ENCODE assay signal across 9 mouse cellular contexts in the genomic region with DNA sequence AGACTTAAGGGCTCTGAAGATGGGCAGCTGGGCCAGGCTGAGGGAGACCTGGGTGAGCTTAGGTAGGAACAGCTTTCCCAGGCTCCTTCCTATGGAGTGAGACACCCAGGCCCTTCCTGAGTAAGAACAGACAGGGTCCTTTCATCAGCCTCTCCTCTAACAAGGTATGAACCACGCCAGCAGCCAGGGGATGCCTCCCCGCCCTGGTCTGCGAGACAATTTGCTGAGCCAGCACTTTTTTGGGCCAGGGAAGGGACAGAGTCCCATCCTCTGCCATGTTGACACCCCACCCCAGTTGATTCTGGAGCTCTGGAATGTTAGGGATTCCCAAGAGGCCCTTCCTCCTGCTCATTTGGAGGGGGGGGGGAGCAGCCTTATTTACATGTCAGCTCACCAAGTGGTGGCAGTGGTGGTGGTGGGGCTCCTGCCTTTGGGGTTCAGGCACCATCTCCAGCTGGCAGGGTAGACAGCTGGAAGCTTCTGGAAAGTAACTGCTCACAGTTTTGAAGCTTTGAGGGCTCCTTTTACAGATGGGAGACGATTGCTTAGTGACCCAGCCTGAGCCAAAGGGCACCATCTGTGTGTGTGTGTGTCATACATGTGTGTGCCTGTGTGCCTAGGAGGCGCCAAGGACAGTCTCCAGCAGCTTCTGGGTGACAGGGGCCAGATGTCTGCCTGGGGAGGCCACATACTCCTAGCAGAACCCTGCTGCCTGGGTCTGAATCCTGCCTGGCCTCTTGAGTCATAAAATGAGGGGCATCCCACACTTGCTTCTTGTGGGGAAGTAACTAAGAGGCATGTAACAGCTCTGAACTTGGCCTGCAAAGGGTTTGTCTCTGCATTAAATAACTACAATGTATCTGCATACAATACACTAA. TPM values are rescaled to one million over a fixed set of nuclear protein-coding genes. Genes with fewer than 3 reads are reported as not detected.
DNase-seq lines count a peak whose midpoint lies in the region; ATAC-seq and TF ChIP-seq lines count a peak whose summit lies in the region.
"Had no signal": no experiment of that assay in that cellular context is flagged by ENCODE, and none has a peak within 500 bp of the region (broad histone marks: within the 10 kb centered on the region; RNA-seq: fewer than 3 reads in every experiment).

No protein-coding gene starts in this region.

- H3K4me3 ChIP-seq in kidney, postnatal 0 days (replicated peaks; ENCODE audit: low read depth, low read length), result no peak overlapping the region
- peak overlapping the region; percentile 80 for H3K4me3 ChIP-seq in embryonic facial prominence, embryonic 10.5 days
- H3K4me3 ChIP-seq in intestine, embryonic 15.5 days (replicated peaks), result no peak overlapping the region; the same call in 1 of the 2 replicates
- no peak overlapping the region for H3K4me3 ChIP-seq in neural tube, embryonic 15.5 days (replicated peaks)
- no peak overlapping the region for H3K4me3 ChIP-seq in left cerebral cortex, adult 2 months
- H3K4me3 ChIP-seq: liver, embryonic 15.5 days had no signal

- no peak for DNase-seq in kidney, postnatal 0 days (ENCODE audit: low spot score)
- DNase-seq in kidney, postnatal 10 days, result no peak
- DNase-seq in embryonic facial prominence, embryonic 10.5 days (ENCODE audit: low spot score), result no peak
- no peak for DNase-seq in urinary bladder, postnatal 10 days (ENCODE audit: low spot score)
- no peak for DNase-seq in left cerebral cortex, adult 2 months (ENCODE audit: extremely low spot score in 1 of 2, low spot score in 2 of 2)
- DNase-seq: cerebellum, adult 18-20 months had no signal

- H3K9me3 ChIP-seq in kidney, postnatal 0 days (replicated peaks; ENCODE audit: low read length), result no peaks in the 10 kb centered on the region
- H3K9me3 ChIP-seq in embryonic facial prominence, embryonic 10.5 days, result no peaks in the 10 kb centered on the region
- no peaks in the 10 kb centered on the region for H3K9me3 ChIP-seq in intestine, embryonic 15.5 days
- H3K9me3 ChIP-seq in neural tube, embryonic 15.5 days (replicated peaks), result no peaks in the 10 kb centered on the region
- H3K9me3 ChIP-seq: liver, embryonic 15.5 days had no signal

- WGBS in kidney, postnatal 0 days, result 68% methylated on average over 5 of the region's 5 CpGs
- 47% methylated on average over 5 of the region's 5 CpGs for WGBS in embryonic facial prominence, embryonic 10.5 days
- 46% methylated on average over 5 of the region's 5 CpGs for WGBS in intestine, embryonic 15.5 days
- 40% methylated on average over 5 of the region's 5 CpGs for WGBS in neural tube, embryonic 15.5 days

- no peak overlapping the region for H3K27ac ChIP-seq in kidney, postnatal 0 days
- H3K27ac ChIP-seq in embryonic facial prominence, embryonic 10.5 days (replicated peaks), result peak overlapping the region; percentile 86
- peak overlapping the region; percentile 38 for H3K27ac ChIP-seq in intestine, embryonic 15.5 days
- 0 out of 2 replicates have a peak overlapping the region, but pooled peaks have one; percentile 39 for H3K27ac ChIP-seq in neural tube, embryonic 15.5 days (replicated peaks)
- H3K27ac ChIP-seq in left cerebral cortex, adult 2 months, result no peak overlapping the region
- H3K27ac ChIP-seq: liver, embryonic 15.5 days had no signal

- 0 out of 2 replicates have a peak overlapping the region, but pooled peaks have one; percentile 27 for H3K9ac ChIP-seq in kidney, postnatal 0 days (ENCODE audit: low read depth, low read length)
- no peak overlapping the region; the same call in 1 of the 2 replicates for H3K9ac ChIP-seq in intestine, embryonic 15.5 days
- no peak overlapping the region for H3K9ac ChIP-seq in neural tube, embryonic 15.5 days (replicated peaks)
- H3K9ac ChIP-seq: liver, embryonic 15.5 days had no signal

- no peaks in the 10 kb centered on the region for H3K36me3 ChIP-seq in kidney, postnatal 0 days (ENCODE audit: insufficient read depth, low read length)
- H3K36me3 ChIP-seq in embryonic facial prominence, embryonic 10.5 days (replicated peaks), result no peaks in the 10 kb centered on the region
- no peaks in the 10 kb centered on the region for H3K36me3 ChIP-seq in intestine, embryonic 15.5 days
- no peaks in the 10 kb centered on the region for H3K36me3 ChIP-seq in neural tube, embryonic 15.5 days
- H3K36me3 ChIP-seq: liver, embryonic 15.5 days had no signal

- no peak for ATAC-seq in kidney, postnatal 0 days (replicated peaks; ENCODE audit: low FRiP score, low read depth)
- no peak for ATAC-seq in intestine, embryonic 15.5 days
- no peak for ATAC-seq in neural tube, embryonic 15.5 days (ENCODE audit: low FRiP score)

- H3K4me1 ChIP-seq in kidney, postnatal 0 days (replicated peaks; ENCODE audit: insufficient read depth, low read length), result peaks cover 31% of the 10 kb centered on the region
- H3K4me1 ChIP-seq in embryonic facial prominence, embryonic 10.5 days, result peaks cover 91% of the 10 kb centered on the region
- H3K4me1 ChIP-seq in intestine, embryonic 15.5 days (replicated peaks), result peaks cover 64% of the 10 kb centered on the region
- peaks cover 77% of the 10 kb centered on the region for H3K4me1 ChIP-seq in neural tube, embryonic 15.5 days

- 0 out of 2 replicates have a peak overlapping the region, but pooled peaks have one; percentile 95 for H3K4me2 ChIP-seq in kidney, postnatal 0 days (ENCODE audit: low read length)
- peak overlapping the region; percentile 97; the same call in 1 of the 2 replicates for H3K4me2 ChIP-seq in intestine, embryonic 15.5 days (replicated peaks)
- H3K4me2 ChIP-seq in neural tube, embryonic 15.5 days, result peak overlapping the region; percentile 83

- no peak for TF ChIP-seq CTCF in kidney, postnatal 0 days (IDR thresholded peaks at IDR 0.05; ENCODE audit: low read depth)
- TF ChIP-seq CTCF in left cerebral cortex, adult 2 months (IDR thresholded peaks at IDR 0.05), result no peak

- peaks cover 5% of the 10 kb centered on the region; the same call in 1 of the 2 replicates for H3K27me3 ChIP-seq in kidney, postnatal 0 days (ENCODE audit: insufficient read depth, low read length)
- peaks cover 55% of the 10 kb centered on the region for H3K27me3 ChIP-seq in embryonic facial prominence, embryonic 10.5 days (replicated peaks; ENCODE audit: low read depth, poor library complexity, severe bottlenecking)
- H3K27me3 ChIP-seq in intestine, embryonic 15.5 days (replicated peaks), result peaks cover 11% of the 10 kb centered on the region; the same call in 1 of the 2 replicates
- H3K27me3 ChIP-seq in neural tube, embryonic 15.5 days (replicated peaks), result no peaks in the 10 kb centered on the region

- intact Hi-C loops in left cerebral cortex, adult 2 months (cut with DNase I), result loop anchor here (2.0 kb wide), 1 partner anchor 38 kb away; no protein-coding TSS in a partner anchor

RNA-seq across cellular contexts. Expression of gene Gse1, which starts 1.3 kb away (rescaled TPM):
- 5.9 and 8.4 TPM in 2 replicates for polyA plus RNA-seq in kidney, postnatal 0 days (2015; fragmentation: Nextera tagmentation; extraction: Ambion mirVana)
- polyA plus RNA-seq in embryonic facial prominence, embryonic 10.5 days (2016; fragmentation: Nextera tagmentation; extraction: Ambion mirVana), result 9.9 and 10.2 TPM in 2 replicates
- polyA plus RNA-seq in intestine, embryonic 15.5 days (2015; fragmentation: Nextera tagmentation; extraction: Ambion mirVana), result 7.9 and 9.6 TPM in 2 replicates
- 12.2 and 14.0 TPM in 2 replicates for polyA plus RNA-seq in neural tube, embryonic 15.5 days (2015; fragmentation: Nextera tagmentation; extraction: Ambion mirVana)
- 100 to 1,000 TPM in 1 of 2 experiments, 10 to 100 TPM in 1; 77.7 to 105 TPM for total RNA-seq in left cerebral cortex, adult 2 months (2021)

RNA-seq across cellular contexts. Expression of gene Fam92b, which starts 49.7 kb away (rescaled TPM):
- not detected in 2 replicates for polyA plus RNA-seq in kidney, postnatal 0 days (2015; fragmentation: Nextera tagmentation; extraction: Ambion mirVana)
- polyA plus RNA-seq in embryonic facial prominence, embryonic 10.5 days (2016; fragmentation: Nextera tagmentation; extraction: Ambion mirVana), result 0.83 and 0.86 TPM in 2 replicates
- polyA plus RNA-seq in intestine, embryonic 15.5 days (2015; fragmentation: Nextera tagmentation; extraction: Ambion mirVana), result 0.78 and 0.93 TPM in 2 replicates
- polyA plus RNA-seq in neural tube, embryonic 15.5 days (2015; fragmentation: Nextera tagmentation; extraction: Ambion mirVana), result 1.6 and 1.7 TPM in 2 replicates
- total RNA-seq in left cerebral cortex, adult 2 months (2021), result 1 to 10 TPM in 1 of 2 experiments, under 1 TPM in 1; 0.68 to 1.0 TPM
- polyA plus RNA-seq: liver, embryonic 15.5 days had no signal

Comparison
In these comparisons a context has a peak if more than half of its experiments do, and no peak if none do; other contexts are left out.
1. H3K27ac ChIP-seq: peak in embryonic facial prominence, embryonic 10.5 days (single experiment), intestine, embryonic 15.5 days (single experiment) and neural tube, embryonic 15.5 days (single experiment); none in kidney, postnatal 0 days (single experiment) and left cerebral cortex, adult 2 months (single experiment).
2. Peak in every context shown above with its lines, with median percentiles within 50 percentile points of each other: H3K4me2 ChIP-seq.